Mouse (Mus musculus) ES-E14 (cell line): Measurements from ENCODE around the gene Dnaja3.

Experiments
- HCFC1 ChIP-seq: IDR thresholded peaks from 2 replicates; pipeline ENCODE4 v1.6.1; 2012; ENCODE audit warnings: low read length, inconsistent platforms, borderline replicate concordance; ENCODE audit not compliant: insufficient read depth
- ZC3H11A ChIP-seq: IDR thresholded peaks from 2 replicates; pipeline ENCODE4 v1.6.1; 2012; ENCODE audit warnings: low read depth, mild to moderate bottlenecking, inconsistent platforms, low read length, borderline replicate concordance

DNA sequence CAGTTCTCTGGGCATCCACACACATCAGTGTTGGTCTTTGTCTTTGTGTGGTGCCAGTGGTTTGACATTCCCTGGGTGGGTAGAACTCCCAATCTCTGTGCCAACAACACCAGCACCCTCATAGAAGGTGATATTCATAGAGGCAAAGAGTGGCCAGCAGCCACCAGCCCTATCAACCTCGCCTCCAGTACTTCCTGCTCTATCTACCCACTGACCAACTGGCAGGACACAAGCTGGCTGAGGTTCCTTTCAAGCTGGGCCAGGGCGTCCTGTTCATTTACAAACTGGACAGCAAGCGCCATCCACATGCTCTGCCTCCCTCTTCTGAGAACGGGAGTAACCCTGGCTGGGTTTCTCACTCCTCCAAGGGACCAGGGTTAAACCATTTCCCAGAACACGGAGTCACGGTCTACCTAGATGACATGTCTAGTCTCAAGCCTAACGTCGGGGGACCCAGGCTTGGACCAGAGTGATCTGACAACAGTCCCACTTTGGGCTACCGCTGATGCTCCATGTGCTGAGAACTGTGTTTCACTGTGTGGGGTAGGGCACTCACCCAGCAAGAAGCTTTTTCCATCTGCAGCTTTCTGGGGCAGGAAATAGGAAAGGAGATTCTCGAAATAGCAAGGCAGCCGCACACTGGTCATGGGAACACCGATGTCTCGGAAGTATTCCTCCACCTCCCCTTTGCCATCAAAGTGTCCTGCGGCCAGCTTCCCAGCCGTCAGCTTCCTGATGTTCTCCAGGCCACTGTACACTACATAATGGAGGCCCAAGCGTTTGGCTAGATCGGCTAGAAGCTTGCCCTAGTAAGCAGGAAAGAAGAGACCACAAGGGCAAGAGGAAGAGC is 74.3 kb downstream of the Dnaja3 start:
- TF ChIP-seq HCFC1 = no peak
- TF ChIP-seq ZC3H11A = no peak
